Mouse (Mus musculus) kidney, embryonic 15.5 days (tissue): ENCODE measurements around the gene Cacna2d2. TPM values are rescaled to one million over a fixed set of nuclear protein-coding genes. Genes with fewer than 3 reads are reported as not detected.
A peak's percentile ranks its signal among the peaks of the same experiment; 100 is the strongest.

Experiments used
- ATAC-seq: fragments of 200-750 bp; cut with Nextera tagmentation; replicated peaks from 2 replicates; pipeline ENCODE4 v1.8.0; 2017; ENCODE audit warnings: moderate TSS enrichment; ENCODE audit not compliant: low FRiP score
- H3K27ac ChIP-seq: fragments of 300-500 bp; sonication (generic); 2 replicates; pipeline ENCODE4 v1.5.1; 2015; ENCODE audit warnings: mild to moderate bottlenecking, inconsistent platforms
- H3K27me3 ChIP-seq: fragments of 300-500 bp; sonication (generic); 2 replicates; pipeline ENCODE4 v1.6.1; 2015; ENCODE audit warnings: inconsistent platforms
- H3K36me3 ChIP-seq: fragments of 300-500 bp; sonication (generic); 2 replicates; pipeline ENCODE4 v1.6.1; 2015; ENCODE audit warnings: inconsistent platforms
- H3K4me1 ChIP-seq: fragments of 300-500 bp; sonication (generic); 2 replicates; pipeline ENCODE4 v1.6.1; 2015; ENCODE audit warnings: inconsistent platforms
- H3K4me2 ChIP-seq: fragments of 300-500 bp; sonication (generic); 2 replicates; pipeline ENCODE4 v1.6.1; 2015; ENCODE audit warnings: moderate library complexity, mild to moderate bottlenecking, inconsistent platforms
- H3K4me3 ChIP-seq: fragments of 300-500 bp; sonication (generic); replicated peaks from 2 replicates; pipeline ENCODE4 v1.5.1; 2015; ENCODE audit warnings: mild to moderate bottlenecking, inconsistent platforms
- H3K9ac ChIP-seq: fragments of 300-500 bp; sonication (generic); 2 replicates; pipeline ENCODE4 v1.6.1; 2015; ENCODE audit warnings: mild to moderate bottlenecking, inconsistent platforms
- H3K9me3 ChIP-seq: fragments of 300-500 bp; sonication (generic); replicated peaks from 2 replicates; pipeline ENCODE4 v1.6.1; 2016; ENCODE audit warnings: inconsistent platforms
- WGBS: fragments of 180-500 bp; shearing (Covaris S2); methylation state at CpG from one replicate; pipeline ENCODE4 v1.1.7; 2015; ENCODE audit warnings: mixed read lengths; 5-methylcytosine and 5-hydroxymethylcytosine counted together
- polyA plus RNA-seq: library from polyadenylated mRNA; unstranded; fragments of >200 nt; fragmentation: Nextera tagmentation; extraction: Ambion mirVana; gene quantifications from 2 replicates; pipeline ENCODE4 v1.2.1, GENCODE M21; 2015

Cacna2d2 gene
- polyA plus RNA-seq, 1 experiment from 2014 or later = 0.93 TPM

DNA sequence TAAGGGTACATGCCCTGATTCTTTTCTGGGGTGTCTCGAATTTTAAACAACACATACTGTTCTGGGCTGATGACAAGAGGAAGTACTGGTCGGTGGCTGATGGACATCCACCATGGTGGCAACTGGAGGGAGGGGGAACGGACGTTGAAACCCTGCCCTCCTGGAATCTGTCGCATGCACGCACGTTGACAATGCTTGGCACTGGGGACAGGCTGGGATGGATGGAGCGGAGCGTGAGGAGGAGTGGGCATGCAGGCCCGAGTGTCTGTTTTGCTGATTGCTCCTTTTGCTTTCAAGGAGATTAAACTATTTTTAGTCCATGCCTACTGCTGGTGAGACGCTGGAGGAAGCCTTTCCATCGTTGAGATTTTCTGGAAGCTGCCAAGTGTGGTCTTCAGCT is 43.9 kb downstream of the Cacna2d2 start:
- no peak overlapping the region for H3K4me3 ChIP-seq
- no peak overlapping the region for H3K4me2 ChIP-seq
- H3K27me3 ChIP-seq = no peaks in the 10 kb centered on the region
- 59% methylated on average over 12 of the region's 12 CpGs for WGBS
- peaks cover 24% of the 10 kb centered on the region for H3K4me1 ChIP-seq
- no peak overlapping the region for H3K27ac ChIP-seq
- no peak overlapping the region for H3K9ac ChIP-seq
- no peaks in the 10 kb centered on the region for H3K9me3 ChIP-seq
- H3K36me3 ChIP-seq = no peaks in the 10 kb centered on the region
- ATAC-seq = no peak

GRCm38 (mm10) chr9:107445011-107445471 is 45.6 kb downstream of the Cacna2d2 start:
- Histone ChIP-seq H3K4me1 (peaks cover 37% of the 10 kb centered on the region), H3K27ac (no peak overlapping the region), H3K27me3 (peaks cover 4% of the 10 kb centered on the region; the same call in 1 of the 2 replicates), H3K36me3 (no peaks in the 10 kb centered on the region), H3K4me3 (no peak overlapping the region), H3K9ac (no peak overlapping the region), H3K4me2 (no peak overlapping the region), H3K9me3 (no peaks in the 10 kb centered on the region)
- 25% methylated on average over 5 of the region's 6 CpGs for WGBS
- no peak for ATAC-seq

- Histone ChIP-seq H3K36me3 (no peaks in the 10 kb centered on the region), H3K4me2 (no peak overlapping the region), H3K27ac (peak overlapping the region; percentile 43; the same call in 1 of the 2 replicates), H3K9me3 (no peaks in the 10 kb centered on the region), H3K9ac (no peak overlapping the region), H3K4me1 (peaks cover 46% of the 10 kb centered on the region), H3K27me3 (peaks cover 10% of the 10 kb centered on the region), H3K4me3 (no peak overlapping the region)
- WGBS = 39% methylated on average over 22 of the region's 22 CpGs
- peak; percentile 77 for ATAC-seq
These were observed 49.5 kb downstream of the Cacna2d2 start for GRCm38 (mm10) chr9:107448805-107449517.

DNA sequence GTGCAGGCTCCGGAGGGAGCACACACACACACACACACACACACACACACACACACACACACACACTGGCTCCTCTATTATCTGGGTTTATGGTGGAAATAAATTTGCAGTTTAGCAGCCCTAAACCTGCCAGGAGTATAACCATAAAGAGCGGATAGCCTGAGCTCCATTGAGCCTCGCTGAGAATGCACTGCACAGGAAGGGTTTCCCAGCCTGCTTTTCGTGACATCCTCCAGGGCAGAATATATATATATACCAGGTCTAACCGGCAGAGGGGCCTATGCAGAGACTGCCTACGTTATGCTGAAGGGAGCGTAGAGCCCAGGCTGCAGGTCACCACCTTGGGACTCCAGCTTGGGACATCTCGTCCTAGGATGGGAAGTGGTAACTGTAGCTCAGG is 52.0 kb downstream of the Cacna2d2 start:
- H3K27ac ChIP-seq = no peak overlapping the region
- H3K9me3 ChIP-seq = no peaks in the 10 kb centered on the region
- WGBS = 50% methylated on average over 8 of the region's 8 CpGs
- no peak overlapping the region for H3K4me3 ChIP-seq
- H3K4me1 ChIP-seq = peaks cover 39% of the 10 kb centered on the region
- H3K9ac ChIP-seq = no peak overlapping the region
- no peak overlapping the region for H3K4me2 ChIP-seq
- peaks cover 10% of the 10 kb centered on the region for H3K27me3 ChIP-seq
- H3K36me3 ChIP-seq = no peaks in the 10 kb centered on the region
- 0 out of 2 replicates have a peak, but pooled peaks have one; percentile 0 for ATAC-seq

- H3K4me1 ChIP-seq = peaks cover 44% of the 10 kb centered on the region
- H3K4me3 ChIP-seq = no peak overlapping the region
- H3K27me3 ChIP-seq = peaks cover 14% of the 10 kb centered on the region
- WGBS = 36% methylated on average over 11 of the region's 11 CpGs
- ATAC-seq = peak; percentile 31; the same call in 1 of the 2 replicates
- H3K9me3 ChIP-seq = no peaks in the 10 kb centered on the region
- no peaks in the 10 kb centered on the region for H3K36me3 ChIP-seq
- H3K9ac ChIP-seq = no peak overlapping the region
- H3K27ac ChIP-seq = 0 out of 2 replicates have a peak overlapping the region, but pooled peaks have one; percentile 45
- H3K4me2 ChIP-seq = no peak overlapping the region
These were observed 52.6 kb downstream of the Cacna2d2 start for GRCm38 (mm10) chr9:107451891-107452521.

DNA sequence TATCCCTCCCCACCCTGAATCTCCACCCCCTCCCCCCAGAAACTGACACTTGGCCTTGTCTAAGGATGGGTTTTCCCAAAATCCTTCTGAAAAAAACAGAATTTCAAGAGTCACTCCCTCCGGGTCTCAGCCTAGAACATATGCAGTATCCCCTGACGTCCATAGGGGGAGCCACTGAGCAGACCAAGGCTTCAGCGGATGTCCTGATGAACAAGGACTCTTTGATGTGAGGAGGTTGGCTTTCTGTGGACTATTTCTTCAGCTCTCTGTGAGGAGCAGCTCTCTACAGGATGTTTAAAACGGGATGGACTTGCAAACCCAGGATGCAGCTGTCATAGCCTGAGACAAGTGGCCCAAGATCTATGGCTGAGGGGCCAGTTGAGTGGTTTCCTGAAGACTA is 53.1 kb downstream of the Cacna2d2 start:
- no peak for ATAC-seq

GRCm38 (mm10) chr9:107453151-107453550 is 53.7 kb downstream of the Cacna2d2 start:
- ATAC-seq = no peak
- peaks cover 44% of the 10 kb centered on the region for H3K4me1 ChIP-seq
- H3K4me2 ChIP-seq = no peak overlapping the region
- WGBS = 70% methylated on average over 8 of the region's 8 CpGs
- H3K4me3 ChIP-seq = no peak overlapping the region
- no peaks in the 10 kb centered on the region for H3K9me3 ChIP-seq
- H3K36me3 ChIP-seq = no peaks in the 10 kb centered on the region
- H3K27me3 ChIP-seq = peaks cover 22% of the 10 kb centered on the region
- H3K9ac ChIP-seq = no peak overlapping the region
- H3K27ac ChIP-seq = no peak overlapping the region

More for the DNA sequence above, 53.1 kb downstream of the Cacna2d2 start:
- H3K27ac ChIP-seq = 0 out of 2 replicates have a peak overlapping the region, but pooled peaks have one; percentile 45
- WGBS = 20% methylated on average over 4 of the region's 4 CpGs
- H3K36me3 ChIP-seq = no peaks in the 10 kb centered on the region
- peaks cover 19% of the 10 kb centered on the region for H3K27me3 ChIP-seq
- H3K9ac ChIP-seq = no peak overlapping the region
- H3K4me1 ChIP-seq = peaks cover 44% of the 10 kb centered on the region
- no peaks in the 10 kb centered on the region for H3K9me3 ChIP-seq
- H3K4me3 ChIP-seq = no peak overlapping the region
- H3K4me2 ChIP-seq = no peak overlapping the region

GRCm38 (mm10) chr9:107456667-107457066 is 57.3 kb downstream of the Cacna2d2 start:
- Histone ChIP-seq H3K9me3 (no peaks in the 10 kb centered on the region), H3K36me3 (no peaks in the 10 kb centered on the region), H3K4me1 (peaks cover 22% of the 10 kb centered on the region), H3K9ac (no peak overlapping the region), H3K4me3 (no peak overlapping the region), H3K27me3 (0 out of 2 replicates have a peak, but pooled peaks cover 19% of the 10 kb centered on the region), H3K27ac (no peak overlapping the region), H3K4me2 (no peak overlapping the region)
- no peak for ATAC-seq
- WGBS = 47% methylated on average over 15 of the region's 15 CpGs

- WGBS = 73% methylated on average over 5 of the region's 5 CpGs
- no peak for ATAC-seq
These were observed 63.5 kb downstream of the Cacna2d2 start for GRCm38 (mm10) chr9:107462907-107463306.

DNA sequence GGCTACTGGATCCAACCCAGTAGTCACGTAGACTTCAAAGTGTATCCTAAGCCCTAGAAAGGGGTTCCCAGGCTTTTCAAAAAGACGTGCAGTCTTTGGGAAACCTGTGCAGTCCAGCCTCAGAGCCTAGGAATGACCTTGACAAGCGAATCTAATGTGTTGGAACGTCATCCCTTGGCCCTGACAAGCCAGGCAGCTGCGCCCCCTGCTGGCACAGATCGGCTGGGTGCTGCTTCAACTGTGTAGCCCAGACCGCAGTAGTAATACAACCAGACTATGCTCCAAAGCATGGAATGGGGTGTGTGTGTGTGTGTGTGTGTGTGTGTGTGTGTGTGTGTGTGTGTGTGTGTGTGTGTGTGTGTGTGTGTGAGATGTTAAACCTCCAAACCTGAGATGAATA is 64.1 kb downstream of the Cacna2d2 start:
- 12% methylated on average over 7 of the region's 7 CpGs for WGBS
- H3K36me3 ChIP-seq = no peaks in the 10 kb centered on the region
- no peak overlapping the region for H3K9ac ChIP-seq
- H3K4me1 ChIP-seq = no peaks in the 10 kb centered on the region
- H3K27ac ChIP-seq = no peak overlapping the region
- H3K4me2 ChIP-seq = no peak overlapping the region
- ATAC-seq = peak; percentile 63; the same call in 1 of the 2 replicates
- no peaks in the 10 kb centered on the region for H3K9me3 ChIP-seq
- H3K4me3 ChIP-seq = no peak overlapping the region
- peaks cover 10% of the 10 kb centered on the region; the same call in 1 of the 2 replicates for H3K27me3 ChIP-seq

More at GRCm38 (mm10) chr9:107462907-107463306, 63.5 kb downstream of the Cacna2d2 start:
- no peak overlapping the region for H3K9ac ChIP-seq
- no peak overlapping the region for H3K4me3 ChIP-seq
- H3K4me1 ChIP-seq = no peaks in the 10 kb centered on the region
- H3K27me3 ChIP-seq = peaks cover 10% of the 10 kb centered on the region; the same call in 1 of the 2 replicates
- H3K9me3 ChIP-seq = no peaks in the 10 kb centered on the region
- H3K36me3 ChIP-seq = no peaks in the 10 kb centered on the region
- no peak overlapping the region for H3K27ac ChIP-seq
- no peak overlapping the region for H3K4me2 ChIP-seq

GRCm38 (mm10) chr9:107464130-107464529 is 64.7 kb downstream of the Cacna2d2 start:
- Histone ChIP-seq H3K9ac (no peak overlapping the region), H3K4me2 (no peak overlapping the region), H3K27me3 (peaks cover 9% of the 10 kb centered on the region; the same call in 1 of the 2 replicates), H3K27ac (no peak overlapping the region), H3K4me1 (no peaks in the 10 kb centered on the region), H3K36me3 (no peaks in the 10 kb centered on the region), H3K4me3 (no peak overlapping the region), H3K9me3 (no peaks in the 10 kb centered on the region)
- no peak for ATAC-seq
- WGBS = 43% methylated on average over 9 of the region's 9 CpGs

DNA sequence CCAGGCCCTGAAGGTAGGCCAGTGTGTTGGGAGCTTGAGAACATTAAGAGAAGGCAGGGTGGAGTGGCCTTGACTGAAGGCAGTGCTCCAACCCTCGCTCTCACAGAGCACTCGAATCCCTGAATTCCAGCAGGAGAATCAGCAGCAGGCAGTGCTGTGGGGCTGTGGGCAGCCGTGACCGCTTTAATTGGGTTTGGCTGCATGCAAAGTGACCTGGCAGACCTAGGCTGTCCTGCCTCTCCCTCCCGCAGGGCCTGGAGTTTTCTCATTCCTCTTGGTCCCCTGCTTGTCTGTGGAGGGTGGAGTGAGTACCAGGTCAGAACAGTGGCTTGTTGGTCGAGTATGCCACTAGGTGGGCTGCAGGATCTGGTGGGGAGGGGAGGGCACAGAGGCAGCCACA is 66.2 kb downstream of the Cacna2d2 start:
- Histone ChIP-seq H3K4me3 (no peak overlapping the region), H3K36me3 (no peaks in the 10 kb centered on the region), H3K4me1 (peaks cover 4% of the 10 kb centered on the region; the same call in 1 of the 2 replicates), H3K9me3 (no peaks in the 10 kb centered on the region), H3K27me3 (peaks cover 3% of the 10 kb centered on the region; the same call in 1 of the 2 replicates), H3K27ac (no peak overlapping the region), H3K9ac (no peak overlapping the region), H3K4me2 (no peak overlapping the region)
- no peak for ATAC-seq
- 30% methylated on average over 6 of the region's 6 CpGs for WGBS
